Mouse (Mus musculus) myocyte (in vitro differentiated cells): ENCODE results near the gene Stmn1.

Experiments used
- E2F4 ChIP-seq: IDR thresholded peaks from one replicate; pipeline ENCODE4 v1.6.1; 2011; ENCODE audit warnings: mild to moderate bottlenecking, control low read depth, moderate library complexity; ENCODE audit not compliant: insufficient read depth
- MAX ChIP-seq: IDR thresholded peaks from one replicate; pipeline ENCODE4 v1.6.1; 2011; ENCODE audit warnings: low read depth, mild to moderate bottlenecking, control low read depth
- POLR2A ChIP-seq: IDR thresholded peaks from one replicate; pipeline ENCODE4 v1.6.1; 2011; ENCODE audit warnings: low read depth, mild to moderate bottlenecking, control low read depth, moderate library complexity; ENCODE audit not compliant: insufficient read length
- POLR2AphosphoS2 ChIP-seq: IDR thresholded peaks from one replicate; pipeline ENCODE4 v1.6.1; 2011; ENCODE audit warnings: low read depth, control low read depth; ENCODE audit not compliant: insufficient read length
- TCF12 ChIP-seq: IDR thresholded peaks from one replicate; pipeline ENCODE4 v1.6.1; 2011; ENCODE audit warnings: mild to moderate bottlenecking, control low read depth; ENCODE audit not compliant: poor library complexity, insufficient read depth, severe bottlenecking
- USF1 ChIP-seq: IDR thresholded peaks from one replicate; pipeline ENCODE4 v1.6.1; 2011; ENCODE audit warnings: low read depth, mild to moderate bottlenecking, control low read depth, moderate library complexity

GRCm38 (mm10) chr4:134497223-134497622 is 29.1 kb downstream of the Stmn1 start:
- TF ChIP-seq MAX (no peak), POLR2A (no peak), POLR2AphosphoS2 (no peak), E2F4 (no peak), USF1 (no peak), TCF12 (no peak)
